Mouse (Mus musculus) embryonic fibroblast, embryonic 13.5 days (primary cell): ENCODE data around the gene Fastkd1. TPM values are rescaled to one million over a fixed set of nuclear protein-coding genes. Genes with fewer than 3 reads are reported as not detected.
"Not testable (repeated sequence)": the region's sequence is repeated elsewhere in the genome, so short reads cannot be mapped to it uniquely, and the experiment has no call there.

Source experiments
- H3K27ac ChIP-seq: 2 replicates; pipeline ENCODE4 v1.5.1; 2012; ENCODE audit warnings: low read length, control low read depth, inconsistent platforms; ENCODE audit not compliant: insufficient read depth
- H3K4me1 ChIP-seq: 2 replicates; pipeline ENCODE4 v1.6.1; 2011; ENCODE audit warnings: low read length; ENCODE audit not compliant: control insufficient read depth, insufficient read depth
- H3K4me3 ChIP-seq: 2 replicates; pipeline ENCODE4 v1.5.1; 2011; ENCODE audit warnings: mild to moderate bottlenecking, control low read depth, low read length; ENCODE audit not compliant: insufficient read depth
- CTCF ChIP-seq: IDR thresholded peaks from 2 replicates; pipeline ENCODE4 v1.5.1; 2011; ENCODE audit warnings: mild to moderate bottlenecking, control low read depth, low read length, moderate library complexity, borderline replicate concordance; ENCODE audit not compliant: insufficient read depth
- POLR2A ChIP-seq: IDR thresholded peaks from 2 replicates; pipeline ENCODE4 v1.6.1; 2011; ENCODE audit warnings: low read depth, mild to moderate bottlenecking, control low read depth, low read length, moderate library complexity
- polyA plus RNA-seq: library from polyadenylated mRNA; stranded (reverse); fragments of >200 nt; gene quantifications from 2 replicates; pipeline ENCODE4 v1.2.4, GENCODE M21; 2011; ENCODE audit warnings: low read depth; ENCODE audit not compliant: missing spikeins, insufficient read length

Fastkd1 gene
- polyA plus RNA-seq, 1 experiment, result 11.3 TPM

GRCm38 (mm10) chr2:69712171-69712570 is 1.1 kb downstream of the Fastkd1 start:
- H3K4me1 ChIP-seq, result no peaks in the 10 kb centered on the region
- no peak overlapping the region for H3K4me3 ChIP-seq
- H3K27ac ChIP-seq, result no peak overlapping the region
- TF ChIP-seq POLR2A (no peak), CTCF (no peak)

GRCm38 (mm10) chr2:69700446-69700845 is 12.9 kb downstream of the Fastkd1 start:
- TF ChIP-seq POLR2A, result no peak
- TF ChIP-seq CTCF, result no peak
- Histone ChIP-seq H3K4me1 (no peaks in the 10 kb centered on the region), H3K27ac (no peak overlapping the region), H3K4me3 (no peak overlapping the region)

GRCm38 (mm10) chr2:69693501-69693900 is 19.8 kb downstream of the Fastkd1 start:
- H3K27ac ChIP-seq, result no peak overlapping the region
- H3K4me1 ChIP-seq, result no peaks in the 10 kb centered on the region
- no peak overlapping the region for H3K4me3 ChIP-seq
- no peak for TF ChIP-seq POLR2A
- TF ChIP-seq CTCF, result no peak

GRCm38 (mm10) chr2:69690843-69691242 is 22.5 kb downstream of the Fastkd1 start:
- H3K4me1 ChIP-seq, result no peaks in the 10 kb centered on the region

GRCm38 (mm10) chr2:69690214-69690613 is 23.1 kb downstream of the Fastkd1 start:
- H3K4me1 ChIP-seq, result no peaks in the 10 kb centered on the region
- H3K27ac ChIP-seq, result no peak overlapping the region
- H3K4me3 ChIP-seq, result no peak overlapping the region
- no peak for TF ChIP-seq CTCF

More at GRCm38 (mm10) chr2:69690843-69691242, 22.5 kb downstream of the Fastkd1 start:
- Histone ChIP-seq H3K27ac (no peak overlapping the region), H3K4me3 (no peak overlapping the region)
- TF ChIP-seq CTCF, result no peak
- no peak for TF ChIP-seq POLR2A

- Histone ChIP-seq H3K4me3 (no peak overlapping the region), H3K27ac (no peak overlapping the region), H3K4me1 (no peaks in the 10 kb centered on the region)
- TF ChIP-seq POLR2A (no peak), CTCF (no peak)
These were observed 28.8 kb downstream of the Fastkd1 start for GRCm38 (mm10) chr2:69684488-69684887.

- no peak for TF ChIP-seq POLR2A
- no peak for TF ChIP-seq CTCF
These were observed 30.1 kb downstream of the Fastkd1 start for GRCm38 (mm10) chr2:69683036-69683805.

GRCm38 (mm10) chr2:69681931-69682330 is 31.4 kb downstream of the Fastkd1 start:
- no peak overlapping the region for H3K4me3 ChIP-seq
- no peak overlapping the region for H3K27ac ChIP-seq
- no peaks in the 10 kb centered on the region for H3K4me1 ChIP-seq
- no peak for TF ChIP-seq CTCF
- no peak for TF ChIP-seq POLR2A

More at GRCm38 (mm10) chr2:69683036-69683805, 30.1 kb downstream of the Fastkd1 start:
- no peak overlapping the region for H3K27ac ChIP-seq
- no peaks in the 10 kb centered on the region for H3K4me1 ChIP-seq
- H3K4me3 ChIP-seq, result no peak overlapping the region

- Histone ChIP-seq H3K4me3 (no peak overlapping the region), H3K4me1 (no peaks in the 10 kb centered on the region), H3K27ac (no peak overlapping the region)
- no peak for TF ChIP-seq CTCF
- no peak for TF ChIP-seq POLR2A
These were observed 33.3 kb downstream of the Fastkd1 start for GRCm38 (mm10) chr2:69679990-69680389.

GRCm38 (mm10) chr2:69677215-69677614 is 36.1 kb downstream of the Fastkd1 start:
- not testable (repeated sequence) for H3K4me1 ChIP-seq, H3K27ac ChIP-seq, H3K4me3 ChIP-seq

- Histone ChIP-seq H3K4me3 (no peak overlapping the region), H3K27ac (no peak overlapping the region), H3K4me1 (no peaks in the 10 kb centered on the region)
- TF ChIP-seq POLR2A (no peak), CTCF (no peak)
These were observed 36.6 kb downstream of the Fastkd1 start for GRCm38 (mm10) chr2:69676713-69677112.
